Comparison of ENCODE assay signal across 8 mouse cellular contexts in genomic region chr3:105704031-105705008, GRCm38 (mm10). TPM values are rescaled to one million over a fixed set of nuclear protein-coding genes. Genes with fewer than 3 reads are reported as not detected.
DNase-seq lines count a peak whose midpoint lies in the region; ATAC-seq and TF ChIP-seq lines count a peak whose summit lies in the region.

Gene Inka2, plus strand, starts transcription at chr3:105704599.

- no peaks in the 10 kb centered on the region for H3K9me3 ChIP-seq in erythroblast, embryonic 14.5 days (ENCODE audit: control insufficient read depth, low read length)
- no peaks in the 10 kb centered on the region for H3K9me3 ChIP-seq in heart, embryonic 13.5 days
- H3K9me3 ChIP-seq in kidney, postnatal 0 days (replicated peaks; ENCODE audit: low read length), result no peaks in the 10 kb centered on the region
- H3K9me3 ChIP-seq in liver, embryonic 14.5 days (ENCODE audit: control insufficient read depth, low read length), result no peaks in the 10 kb centered on the region
- H3K9me3 ChIP-seq in neural tube, embryonic 11.5 days (ENCODE audit: control insufficient read depth, low read length), result no peaks in the 10 kb centered on the region
- no peaks in the 10 kb centered on the region for H3K9me3 ChIP-seq in stomach, embryonic 16.5 days (replicated peaks; ENCODE audit: control insufficient read depth, low read length)

- ATAC-seq in heart, embryonic 13.5 days (ENCODE audit: extremely low read depth, insufficient number of reproducible peaks, low FRiP score, low TSS enrichment), result peak; percentile 84
- peak; percentile 95 for ATAC-seq in kidney, postnatal 0 days (replicated peaks; ENCODE audit: low FRiP score, low read depth)
- peak; percentile 93 for ATAC-seq in liver, embryonic 14.5 days (ENCODE audit: insufficient read depth)
- peak; percentile 98 for ATAC-seq in neural tube, embryonic 11.5 days (ENCODE audit: insufficient read depth, low FRiP score, low TSS enrichment)
- ATAC-seq in stomach, embryonic 16.5 days (ENCODE audit: insufficient read depth, low FRiP score), result peak; percentile 93

- TF ChIP-seq EP300 in liver, embryonic 14.5 days (IDR thresholded peaks at IDR 0.05; ENCODE audit: low read depth), result no peak

- peaks cover 40% of the 10 kb centered on the region for H3K27me3 ChIP-seq in erythroblast, embryonic 14.5 days (ENCODE audit: control insufficient read depth)
- peaks cover 11% of the 10 kb centered on the region; the same call in 1 of the 2 replicates for H3K27me3 ChIP-seq in heart, embryonic 13.5 days (replicated peaks)
- no peaks in the 10 kb centered on the region for H3K27me3 ChIP-seq in kidney, postnatal 0 days (ENCODE audit: insufficient read depth, low read length)
- peaks cover 18% of the 10 kb centered on the region for H3K27me3 ChIP-seq in liver, embryonic 14.5 days (ENCODE audit: control insufficient read depth, insufficient read depth, low read length)
- peaks cover 12% of the 10 kb centered on the region for H3K27me3 ChIP-seq in neural tube, embryonic 11.5 days (ENCODE audit: control insufficient read depth, insufficient read depth, low read length)
- peaks cover 3% of the 10 kb centered on the region; the same call in 1 of the 2 replicates for H3K27me3 ChIP-seq in stomach, embryonic 16.5 days (ENCODE audit: control insufficient read depth, insufficient read depth, low read length)

- H3K9ac ChIP-seq in heart, embryonic 13.5 days, result peak within 1 kb of the TSS; percentile 87
- peak within 1 kb of the TSS; percentile 36 for H3K9ac ChIP-seq in kidney, postnatal 0 days (ENCODE audit: low read depth, low read length)
- peak within 1 kb of the TSS; percentile 67 for H3K9ac ChIP-seq in liver, embryonic 14.5 days (replicated peaks)
- peak within 1 kb of the TSS; percentile 49 for H3K9ac ChIP-seq in neural tube, embryonic 11.5 days (ENCODE audit: low read length)
- peak within 1 kb of the TSS; percentile 79 for H3K9ac ChIP-seq in stomach, embryonic 16.5 days (ENCODE audit: low read length)

- H3K4me2 ChIP-seq in heart, embryonic 13.5 days, result peak within 1 kb of the TSS; percentile 97
- H3K4me2 ChIP-seq in kidney, postnatal 0 days (ENCODE audit: low read length), result peak within 1 kb of the TSS; percentile 98
- peak within 1 kb of the TSS; percentile 100 for H3K4me2 ChIP-seq in liver, embryonic 14.5 days (ENCODE audit: low read depth)
- peak within 1 kb of the TSS; percentile 76 for H3K4me2 ChIP-seq in neural tube, embryonic 11.5 days (ENCODE audit: low read depth)
- peak within 1 kb of the TSS; percentile 98 for H3K4me2 ChIP-seq in stomach, embryonic 16.5 days (ENCODE audit: low read depth, low read length)

- H3K4me3 ChIP-seq in erythroblast, embryonic 14.5 days (replicated peaks), result peak within 1 kb of the TSS; percentile 63
- peak within 1 kb of the TSS; percentile 62 for H3K4me3 ChIP-seq in heart, embryonic 13.5 days
- peak within 1 kb of the TSS; percentile 50 for H3K4me3 ChIP-seq in kidney, postnatal 0 days (replicated peaks; ENCODE audit: low read depth, low read length)
- peak within 1 kb of the TSS; percentile 63 to 66 for H3K4me3 ChIP-seq in liver, embryonic 14.5 days (ENCODE audit: insufficient read depth in 1 of 2, low read depth in 2 of 2, low read length in 2 of 2)
- peak within 1 kb of the TSS; percentile 41 for H3K4me3 ChIP-seq in neural tube, embryonic 11.5 days (ENCODE audit: low read depth, low read length)
- H3K4me3 ChIP-seq in stomach, embryonic 16.5 days (replicated peaks; ENCODE audit: low read length), result peak within 1 kb of the TSS; percentile 56

- WGBS in heart, embryonic 13.5 days, result 5% methylated on average over 38 of the region's 43 CpGs
- WGBS in kidney, postnatal 0 days, result 6% methylated on average over 39 of the region's 43 CpGs
- WGBS in liver, embryonic 14.5 days (ENCODE audit: insufficient replicate concordance), result 5% methylated on average over 41 of the region's 43 CpGs
- WGBS in neural tube, embryonic 11.5 days, result 2% methylated on average over 37 of the region's 43 CpGs
- WGBS in stomach, embryonic 16.5 days, result 7% methylated on average over 39 of the region's 43 CpGs

- no peaks in the 10 kb centered on the region for H3K36me3 ChIP-seq in erythroblast, embryonic 14.5 days (ENCODE audit: control insufficient read depth)
- no peaks in the 10 kb centered on the region for H3K36me3 ChIP-seq in heart, embryonic 13.5 days
- H3K36me3 ChIP-seq in kidney, postnatal 0 days (ENCODE audit: insufficient read depth, low read length), result no peaks in the 10 kb centered on the region
- H3K36me3 ChIP-seq in liver, embryonic 14.5 days (replicated peaks; ENCODE audit: control insufficient read depth, insufficient read depth, low read depth), result no peaks in the 10 kb centered on the region
- no peaks in the 10 kb centered on the region for H3K36me3 ChIP-seq in neural tube, embryonic 11.5 days (ENCODE audit: control insufficient read depth, insufficient read depth, low read length)
- no peaks in the 10 kb centered on the region for H3K36me3 ChIP-seq in stomach, embryonic 16.5 days (ENCODE audit: control insufficient read depth, insufficient read depth, low read length)

- H3K27ac ChIP-seq in heart, embryonic 13.5 days (replicated peaks), result peak within 1 kb of the TSS; percentile 78
- H3K27ac ChIP-seq in kidney, postnatal 0 days, result 0 out of 2 replicates have a peak within 1 kb of the TSS, but pooled peaks have one; percentile 10
- peak within 1 kb of the TSS; percentile 16; the same call in 1 of the 2 replicates for H3K27ac ChIP-seq in liver, embryonic 14.5 days
- H3K27ac ChIP-seq in neural tube, embryonic 11.5 days (ENCODE audit: low read depth, low read length), result no peak within 1 kb of the TSS
- H3K27ac ChIP-seq in stomach, embryonic 16.5 days (ENCODE audit: low read length), result peak within 1 kb of the TSS; percentile 73

- peak; percentile 49 to 61 for DNase-seq in CD8-positive naive resting alpha-beta T cell, adult 2 months (ENCODE audit: low read depth in 2 of 2, low spot score in 2 of 2)
- peak; percentile 62 for DNase-seq in brain, embryonic 18.5 days (ENCODE audit: low read depth, low spot score)
- peak; percentile 94 for DNase-seq in kidney, postnatal 0 days (ENCODE audit: low spot score)
- DNase-seq in liver, embryonic 14.5 days (ENCODE audit: low read depth in 3 of 3, low spot score in 3 of 3), result peak; percentile 73 to 74 (median 73)
- peak; percentile 87 for DNase-seq in neural tube, embryonic 11.5 days (ENCODE audit: low spot score)

- peaks cover 76% of the 10 kb centered on the region for H3K4me1 ChIP-seq in erythroblast, embryonic 14.5 days (ENCODE audit: control insufficient read depth)
- peaks cover 79% of the 10 kb centered on the region for H3K4me1 ChIP-seq in heart, embryonic 13.5 days
- H3K4me1 ChIP-seq in kidney, postnatal 0 days (replicated peaks; ENCODE audit: insufficient read depth, low read length), result no peaks in the 10 kb centered on the region
- peaks cover 38 to 40% of the 10 kb centered on the region in 2 experiments for H3K4me1 ChIP-seq in liver, embryonic 14.5 days (replicated peaks; ENCODE audit: control insufficient read depth in 2 of 2, insufficient read depth in 2 of 2, low read length in 1 of 2)
- peaks cover 3% of the 10 kb centered on the region; the same call in 1 of the 2 replicates for H3K4me1 ChIP-seq in neural tube, embryonic 11.5 days (ENCODE audit: control insufficient read depth, insufficient read depth, low read length)
- H3K4me1 ChIP-seq in stomach, embryonic 16.5 days (ENCODE audit: control insufficient read depth, insufficient read depth, low read length), result peaks cover 17% of the 10 kb centered on the region

- no peak for TF ChIP-seq CTCF in kidney, postnatal 0 days (IDR thresholded peaks at IDR 0.05; ENCODE audit: low read depth)
- no peak for TF ChIP-seq CTCF in liver, embryonic 14.5 days (IDR thresholded peaks at IDR 0.05; ENCODE audit: low read depth)

RNA-seq across cellular contexts. Expression of gene Inka2, which starts in this region (rescaled TPM):
- 0.11 and 0.28 TPM in 2 replicates for polyA plus RNA-seq in erythroblast, embryonic 14.5 days (2012)
- 2.0 and 2.3 TPM in 2 replicates for polyA plus RNA-seq in heart, embryonic 13.5 days (2015; fragmentation: Nextera tagmentation; extraction: Ambion mirVana)
- polyA plus RNA-seq in kidney, postnatal 0 days (2015; fragmentation: Nextera tagmentation; extraction: Ambion mirVana), result 0.67 and 0.85 TPM in 2 replicates
- polyA plus RNA-seq in liver, embryonic 14.5 days (2012; rRNA removed), result 0.17 and 0.25 TPM in 2 replicates
- 0.03 and 0.16 TPM in 2 replicates for polyA plus RNA-seq in liver, embryonic 14.5 days (2014; fragmentation: Nextera tagmentation; extraction: Ambion mirVana)
- polyA plus RNA-seq in neural tube, embryonic 11.5 days (2014; fragmentation: Nextera tagmentation; extraction: Ambion mirVana), result 1.0 and 1.8 TPM in 2 replicates
- 3.1 and 4.9 TPM in 2 replicates for polyA plus RNA-seq in stomach, embryonic 16.5 days (2015; fragmentation: Nextera tagmentation; extraction: Ambion mirVana)

Comparison
In these comparisons a context has a peak if more than half of its experiments do, and no peak if none do; other contexts are left out.
1. Peak in DNase-seq, ATAC-seq, H3K4me3 ChIP-seq, H3K27ac ChIP-seq, H3K9ac ChIP-seq and H3K4me2 ChIP-seq in kidney, postnatal 0 days; RNA of the gene not detected or under 1 TPM.
2. Peak in DNase-seq, ATAC-seq, H3K4me3 ChIP-seq, H3K27ac ChIP-seq, H3K9ac ChIP-seq and H3K4me2 ChIP-seq in liver, embryonic 14.5 days; RNA of the gene not detected or under 1 TPM.
3. H3K9ac ChIP-seq: peak in every context shown above with its lines; median percentile 87 in heart, embryonic 13.5 days; 79 in stomach, embryonic 16.5 days; 67 in liver, embryonic 14.5 days; 49 in neural tube, embryonic 11.5 days; 36 in kidney, postnatal 0 days.